ENCODE assay signal across 1 mouse cellular context in genomic region chr11:97032499-97032898, GRCm38 (mm10).
A peak's percentile ranks its signal among the peaks of the same experiment; 100 is the strongest.
TF ChIP-seq lines count a peak whose summit lies in the region.

No protein-coding gene starts in this region.

TF ChIP-seq in MEL, 35 proteins besides CTCF, POLR2A, EP300 and RAD21:
- TF ChIP-seq CHD2 (IDR thresholded peaks at IDR 0.05; ENCODE audit: low read length) (no peak), ZKSCAN1 (IDR thresholded peaks at IDR 0.05; ENCODE audit: low read depth, low read length) (peak; percentile 90)
